Mouse (Mus musculus): Measurements from ENCODE around the gene Cenpi. TPM values are rescaled to one million over a fixed set of nuclear protein-coding genes. Genes with fewer than 3 reads are reported as not detected.
A peak's percentile ranks its signal among the peaks of the same experiment; 100 is the strongest.

Gene Cenpi
- polyA plus RNA-seq, 1 experiment = 3.1 TPM

DNA sequence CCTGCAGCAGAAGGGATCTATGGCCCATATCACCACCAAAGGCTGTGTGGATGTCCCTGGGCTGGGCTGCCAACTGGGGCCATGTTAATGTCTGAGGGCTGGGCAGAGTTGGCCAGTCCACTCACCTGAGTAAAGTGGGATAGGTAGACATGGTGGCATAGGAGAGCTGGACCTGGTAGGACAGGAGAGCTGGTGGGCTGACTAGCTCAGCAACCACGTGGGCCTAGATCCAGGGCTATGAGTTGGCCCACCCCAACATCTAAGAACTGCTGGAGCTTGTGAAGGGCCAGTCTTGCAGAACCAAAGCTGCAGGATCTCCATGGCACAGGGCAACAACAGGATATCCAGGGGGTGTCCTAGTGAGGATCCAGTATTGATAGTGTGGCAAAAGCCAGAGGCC, 57.5 kb downstream of the Cenpi start:
- Histone ChIP-seq H3K27ac (ENCODE audit: control insufficient read depth, insufficient read depth, low read depth, low read length) (no peak overlapping the region), H3K36me3 (ENCODE audit: control insufficient read depth, insufficient read depth, low read length) (no peaks in the 10 kb centered on the region), H3K4me3 (ENCODE audit: control insufficient read depth, low read depth, low read length) (no peak overlapping the region), H3K4me1 (ENCODE audit: control insufficient read depth, insufficient read depth, low read length) (no peaks in the 10 kb centered on the region), H3K27me3 (ENCODE audit: control insufficient read depth, insufficient read depth, low read length) (no peaks in the 10 kb centered on the region)
- TF ChIP-seq POLR2A (IDR thresholded peaks at IDR 0.05; ENCODE audit: control insufficient read depth, low read depth, low read length) = no peak
- no peak for TF ChIP-seq CTCF (IDR thresholded peaks at IDR 0.05; ENCODE audit: control insufficient read depth, insufficient read depth, insufficient replicate concordance, low read depth, low read length)

DNA sequence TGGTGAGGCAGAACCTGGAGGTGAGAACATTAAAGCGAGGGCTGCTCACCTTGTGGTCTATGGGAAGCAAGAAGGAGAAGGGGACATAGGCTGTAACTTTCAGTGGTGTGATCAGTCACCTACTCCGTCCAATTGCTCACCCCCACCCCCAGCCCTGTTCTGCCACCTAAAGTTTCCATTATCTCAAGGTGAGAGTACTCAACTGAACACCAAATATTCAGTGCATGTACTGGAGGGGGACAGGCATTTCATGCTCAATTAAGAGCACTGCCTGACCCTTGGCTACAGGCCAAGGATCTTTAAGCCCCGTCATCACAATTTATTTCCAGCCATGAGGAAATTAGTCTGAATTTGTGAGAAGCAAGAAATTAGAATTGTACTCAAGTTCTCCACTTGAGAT, 58.7 kb downstream of the Cenpi start:
- TF ChIP-seq CTCF (IDR thresholded peaks at IDR 0.05; ENCODE audit: control insufficient read depth, insufficient read depth, insufficient replicate concordance, low read depth, low read length) (no peak), POLR2A (IDR thresholded peaks at IDR 0.05; ENCODE audit: control insufficient read depth, low read depth, low read length) (no peak)
- Histone ChIP-seq H3K27me3 (ENCODE audit: control insufficient read depth, insufficient read depth, low read length) (no peaks in the 10 kb centered on the region), H3K36me3 (ENCODE audit: control insufficient read depth, insufficient read depth, low read length) (no peaks in the 10 kb centered on the region), H3K27ac (ENCODE audit: control insufficient read depth, insufficient read depth, low read depth, low read length) (no peak overlapping the region), H3K4me1 (ENCODE audit: control insufficient read depth, insufficient read depth, low read length) (no peaks in the 10 kb centered on the region), H3K4me3 (ENCODE audit: control insufficient read depth, low read depth, low read length) (no peak overlapping the region)

DNA sequence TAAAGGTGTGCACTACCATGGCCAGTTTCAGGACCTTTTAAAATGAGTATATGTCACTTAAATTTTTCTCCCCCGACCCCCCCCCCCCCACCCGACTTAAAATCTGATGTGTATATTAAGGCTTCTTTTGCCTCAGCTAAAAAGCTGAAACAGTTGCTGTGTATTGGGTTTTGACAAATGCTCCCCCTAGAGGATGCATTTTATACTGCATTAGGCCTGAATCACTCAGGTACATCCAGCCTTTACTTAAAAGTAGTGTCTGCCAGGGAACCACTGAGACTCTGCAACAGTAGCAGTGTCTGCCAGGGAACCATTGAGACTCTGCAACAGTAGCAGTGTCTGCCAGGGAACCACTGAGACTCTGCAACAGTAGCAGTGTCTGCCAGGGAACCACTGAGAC, 63.4 kb downstream of the Cenpi start:
- no peaks in the 10 kb centered on the region for H3K36me3 ChIP-seq (ENCODE audit: control insufficient read depth, insufficient read depth, low read length)
- H3K4me3 ChIP-seq (ENCODE audit: control insufficient read depth, low read depth, low read length) = no peak overlapping the region
- TF ChIP-seq CTCF (IDR thresholded peaks at IDR 0.05; ENCODE audit: control insufficient read depth, insufficient read depth, insufficient replicate concordance, low read depth, low read length) (no peak), POLR2A (IDR thresholded peaks at IDR 0.05; ENCODE audit: control insufficient read depth, low read depth, low read length) (no peak)
- H3K27me3 ChIP-seq (ENCODE audit: control insufficient read depth, insufficient read depth, low read length) = no peaks in the 10 kb centered on the region
- no peaks in the 10 kb centered on the region for H3K4me1 ChIP-seq (ENCODE audit: control insufficient read depth, insufficient read depth, low read length)
- no peak overlapping the region for H3K27ac ChIP-seq (ENCODE audit: control insufficient read depth, insufficient read depth, low read depth, low read length)

DNA sequence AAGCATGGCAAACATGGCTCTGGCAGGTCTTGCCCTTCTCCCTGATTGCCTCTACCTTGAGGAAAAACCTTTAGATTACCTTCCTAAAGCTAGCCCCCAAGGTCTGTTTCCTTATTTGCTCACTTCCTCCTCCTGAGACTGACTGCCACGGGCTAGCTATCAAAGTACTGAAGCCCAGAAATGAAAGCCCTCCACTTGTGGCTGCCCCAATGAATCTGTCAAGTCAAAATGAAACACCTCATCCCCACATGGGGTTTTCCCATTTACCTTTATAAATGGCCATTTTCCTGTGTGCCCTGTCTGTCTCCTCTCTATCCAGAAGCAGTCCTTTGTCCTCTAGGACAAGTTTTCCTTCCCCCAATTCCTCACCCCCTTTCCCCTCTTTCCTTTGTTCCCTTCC, 66.3 kb downstream of the Cenpi start:
- Histone ChIP-seq H3K4me3 (ENCODE audit: control insufficient read depth, low read depth, low read length) (no peak overlapping the region), H3K27me3 (ENCODE audit: control insufficient read depth, insufficient read depth, low read length) (no peaks in the 10 kb centered on the region), H3K36me3 (ENCODE audit: control insufficient read depth, insufficient read depth, low read length) (no peaks in the 10 kb centered on the region), H3K4me1 (ENCODE audit: control insufficient read depth, insufficient read depth, low read length) (no peaks in the 10 kb centered on the region), H3K27ac (ENCODE audit: control insufficient read depth, insufficient read depth, low read depth, low read length) (no peak overlapping the region)
- TF ChIP-seq POLR2A (IDR thresholded peaks at IDR 0.05; ENCODE audit: control insufficient read depth, low read depth, low read length) = no peak
- no peak for TF ChIP-seq CTCF (IDR thresholded peaks at IDR 0.05; ENCODE audit: control insufficient read depth, insufficient read depth, insufficient replicate concordance, low read depth, low read length)

DNA sequence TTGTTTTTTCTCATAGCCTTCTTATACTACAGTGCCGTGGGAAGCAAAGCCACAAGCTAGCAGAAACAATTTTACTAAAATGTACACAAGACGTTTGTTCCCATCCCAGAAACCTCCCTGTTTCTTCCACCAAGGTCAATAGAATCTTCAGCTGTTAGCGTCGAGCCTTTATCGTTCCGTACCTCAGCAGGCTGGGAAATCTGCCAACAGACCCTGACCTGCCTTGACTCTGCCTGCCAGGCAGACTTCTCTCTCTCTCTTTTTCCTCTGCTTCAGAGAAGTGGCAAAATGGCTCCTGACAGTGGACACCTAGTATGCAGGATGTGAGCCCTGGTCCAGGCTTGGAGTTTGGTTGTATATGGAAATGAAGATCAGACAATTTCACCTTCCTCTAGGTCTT, 77.0 kb downstream of the Cenpi start:
- TF ChIP-seq POLR2A (IDR thresholded peaks at IDR 0.05; ENCODE audit: control insufficient read depth, low read depth, low read length) (no peak), CTCF (IDR thresholded peaks at IDR 0.05; ENCODE audit: control insufficient read depth, insufficient read depth, insufficient replicate concordance, low read depth, low read length) (no peak)
- Histone ChIP-seq H3K4me1 (ENCODE audit: control insufficient read depth, insufficient read depth, low read length) (no peaks in the 10 kb centered on the region), H3K27ac (ENCODE audit: control insufficient read depth, insufficient read depth, low read depth, low read length) (0 out of 2 replicates have a peak overlapping the region, but pooled peaks have one; percentile 29)

DNA sequence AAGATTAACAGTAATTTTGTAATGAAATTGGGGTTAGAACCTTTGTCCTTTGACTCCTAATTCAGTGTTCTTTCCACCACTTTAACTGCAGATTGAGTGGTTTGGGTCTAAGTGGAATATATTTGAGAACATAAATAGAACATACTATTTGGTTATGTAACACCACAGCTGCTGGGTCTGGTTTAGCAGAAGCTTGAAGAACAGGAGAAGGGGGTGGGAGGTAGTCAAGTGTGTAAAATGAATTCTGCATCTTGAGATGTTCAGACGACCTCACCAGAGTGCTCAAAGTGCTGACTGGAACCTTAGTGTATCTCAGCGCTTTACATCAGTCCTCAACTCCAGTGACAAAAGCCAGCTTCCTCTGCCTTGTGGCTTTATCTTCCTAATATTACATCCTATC, 91.1 kb downstream of the Cenpi start:
- no peaks in the 10 kb centered on the region for H3K27me3 ChIP-seq (ENCODE audit: control insufficient read depth, insufficient read depth, low read length)
- H3K4me3 ChIP-seq (ENCODE audit: control insufficient read depth, low read depth, low read length) = no peak overlapping the region
- no peak overlapping the region for H3K27ac ChIP-seq (ENCODE audit: control insufficient read depth, insufficient read depth, low read depth, low read length)
- TF ChIP-seq CTCF (IDR thresholded peaks at IDR 0.05; ENCODE audit: control insufficient read depth, insufficient read depth, insufficient replicate concordance, low read depth, low read length) = no peak
- TF ChIP-seq POLR2A (IDR thresholded peaks at IDR 0.05; ENCODE audit: control insufficient read depth, low read depth, low read length) = no peak
- H3K36me3 ChIP-seq (ENCODE audit: control insufficient read depth, insufficient read depth, low read length) = no peaks in the 10 kb centered on the region
- no peaks in the 10 kb centered on the region for H3K4me1 ChIP-seq (ENCODE audit: control insufficient read depth, insufficient read depth, low read length)

More for the DNA sequence above, 77.0 kb downstream of the Cenpi start:
- Histone ChIP-seq H3K36me3 (ENCODE audit: control insufficient read depth, insufficient read depth, low read length) (no peaks in the 10 kb centered on the region), H3K27me3 (ENCODE audit: control insufficient read depth, insufficient read depth, low read length) (no peaks in the 10 kb centered on the region), H3K4me3 (ENCODE audit: control insufficient read depth, low read depth, low read length) (no peak overlapping the region)

DNA sequence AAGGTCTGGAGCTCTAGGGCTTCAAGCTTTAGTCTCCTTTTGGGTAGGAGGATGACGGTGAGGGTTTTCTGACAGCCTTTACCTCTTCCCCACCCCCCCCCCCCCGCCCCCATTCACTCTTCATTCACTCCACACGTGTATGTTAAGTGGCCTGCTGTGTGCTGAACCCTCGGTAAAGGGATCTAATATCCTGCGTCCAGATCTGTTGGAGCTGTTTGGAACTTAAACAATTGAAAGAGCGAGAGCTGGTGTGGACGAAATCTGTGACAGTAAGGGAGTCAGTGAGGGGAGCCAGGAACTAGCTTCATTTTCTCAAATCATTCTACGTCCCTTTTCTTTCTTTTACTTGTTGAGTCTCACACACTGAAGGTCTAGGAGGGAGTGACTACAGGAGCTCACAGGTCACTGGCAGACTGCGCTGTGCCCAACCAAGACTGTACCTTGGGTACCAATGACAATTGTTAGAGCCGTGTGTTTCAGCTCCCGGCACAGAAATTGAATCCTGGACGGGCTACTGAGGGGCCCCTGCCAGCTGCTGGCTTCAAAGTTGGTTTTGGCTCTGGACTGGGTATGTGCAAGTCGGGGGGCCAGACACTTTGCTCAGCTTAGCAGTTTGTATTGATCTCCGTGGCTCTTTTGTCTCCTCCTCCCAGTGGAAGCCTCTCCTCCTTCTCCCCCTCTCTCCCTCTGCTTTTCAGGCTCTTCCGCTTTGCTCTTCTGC, 96.1 kb downstream of the Cenpi start, which contains the start of gene Drp2:
TSS of gene Drp2 (plus strand) at position 689 of the 721 bp plus-strand sequence.
- no peak within 1 kb of the TSS for H3K27ac ChIP-seq (ENCODE audit: control insufficient read depth, insufficient read depth, low read depth, low read length)

More for the DNA sequence above, 96.1 kb downstream of the Cenpi start, which contains the start of gene Drp2:
- TF ChIP-seq CTCF (IDR thresholded peaks at IDR 0.05; ENCODE audit: control insufficient read depth, insufficient read depth, insufficient replicate concordance, low read depth, low read length) (no peak), POLR2A (IDR thresholded peaks at IDR 0.05; ENCODE audit: control insufficient read depth, low read depth, low read length) (no peak)
- Histone ChIP-seq H3K27me3 (ENCODE audit: control insufficient read depth, insufficient read depth, low read length) (no peaks in the 10 kb centered on the region), H3K4me1 (ENCODE audit: control insufficient read depth, insufficient read depth, low read length) (no peaks in the 10 kb centered on the region), H3K4me3 (ENCODE audit: control insufficient read depth, low read depth, low read length) (peak within 1 kb of the TSS; percentile 36), H3K36me3 (ENCODE audit: control insufficient read depth, insufficient read depth, low read length) (no peaks in the 10 kb centered on the region)
